ENCODE assay signal across 28 mouse cellular contexts in genomic region chr1:163003496-163003895, GRCm38 (mm10). TPM values are rescaled to one million over a fixed set of nuclear protein-coding genes. Genes with fewer than 3 reads are reported as not detected.
A peak's percentile ranks its signal among the peaks of the same experiment; 100 is the strongest.
DNase-seq lines count a peak whose midpoint lies in the region; ATAC-seq and TF ChIP-seq lines count a peak whose summit lies in the region.
"Had no signal": no experiment of that assay in that cellular context is flagged by ENCODE, and none has a peak within 500 bp of the region (broad histone marks: within the 10 kb centered on the region; RNA-seq: fewer than 3 reads in every experiment).

No protein-coding gene starts in this region.

- H3K4me1 ChIP-seq in heart, postnatal 0 days (ENCODE audit: control insufficient read depth, insufficient read depth): no peaks in the 10 kb centered on the region
- H3K4me1 ChIP-seq in kidney, embryonic 16.5 days (ENCODE audit: insufficient read depth, low read length): no peaks in the 10 kb centered on the region
- H3K4me1 ChIP-seq in lung, embryonic 16.5 days (replicated peaks; ENCODE audit: control insufficient read depth, insufficient read depth, low read length): no peaks in the 10 kb centered on the region
- H3K4me1 ChIP-seq in stomach, embryonic 16.5 days (ENCODE audit: control insufficient read depth, insufficient read depth, low read length): no peaks in the 10 kb centered on the region
- H3K4me1 ChIP-seq: embryonic facial prominence, embryonic 15.5 days; forebrain, embryonic 10.5 days; heart, embryonic 10.5 days; heart, embryonic 15.5 days; hindbrain, embryonic 13.5 days had no signal

- no peak for TF ChIP-seq EP300 in heart, postnatal 0 days (IDR thresholded peaks at IDR 0.05; ENCODE audit: low read depth)

- no peak for ATAC-seq in heart, postnatal 0 days (ENCODE audit: insufficient read depth, low read depth)
- no peak for ATAC-seq in kidney, embryonic 16.5 days (ENCODE audit: low FRiP score, low TSS enrichment)
- peak; percentile 79 for ATAC-seq in lung, embryonic 16.5 days (ENCODE audit: low read depth)
- peak; percentile 81; the same call in 1 of the 2 replicates for ATAC-seq in stomach, embryonic 16.5 days (ENCODE audit: insufficient read depth, low FRiP score)
- ATAC-seq: forebrain, embryonic 14.5 days had no signal

- 57% methylated on average over 2 of the region's 2 CpGs for WGBS in heart, postnatal 0 days
- WGBS in kidney, embryonic 16.5 days: 70% methylated on average over 2 of the region's 2 CpGs
- 53% methylated on average over 2 of the region's 2 CpGs for WGBS in lung, embryonic 16.5 days
- 48% methylated on average over 2 of the region's 2 CpGs for WGBS in stomach, embryonic 16.5 days

- no peak for TF ChIP-seq CTCF in heart, postnatal 0 days (IDR thresholded peaks at IDR 0.05; ENCODE audit: low read depth)

- no peak overlapping the region for H3K9ac ChIP-seq in heart, postnatal 0 days (replicated peaks; ENCODE audit: low read depth, low read length)
- no peak overlapping the region for H3K9ac ChIP-seq in kidney, embryonic 16.5 days (replicated peaks; ENCODE audit: low read length)
- H3K9ac ChIP-seq in lung, embryonic 16.5 days (ENCODE audit: low read length): no peak overlapping the region
- no peak overlapping the region for H3K9ac ChIP-seq in stomach, embryonic 16.5 days (ENCODE audit: low read length)
- H3K9ac ChIP-seq: embryonic facial prominence, embryonic 15.5 days; heart, embryonic 15.5 days; hindbrain, embryonic 13.5 days had no signal

- H3K27ac ChIP-seq in heart, postnatal 0 days (ENCODE audit: low read depth): no peak overlapping the region
- no peak overlapping the region for H3K27ac ChIP-seq in kidney, embryonic 16.5 days (ENCODE audit: low read length)
- H3K27ac ChIP-seq in lung, embryonic 16.5 days (ENCODE audit: low read length): peak overlapping the region; percentile 55; the same call in 1 of the 2 replicates
- H3K27ac ChIP-seq in stomach, embryonic 16.5 days (ENCODE audit: low read length): peak overlapping the region; percentile 69; the same call in 1 of the 2 replicates
- H3K27ac ChIP-seq: embryonic facial prominence, embryonic 15.5 days; forebrain, embryonic 10.5 days; heart, embryonic 10.5 days; hindbrain, embryonic 13.5 days had no signal

- H3K4me2 ChIP-seq in heart, postnatal 0 days (ENCODE audit: low read depth, low read length): no peak overlapping the region
- no peak overlapping the region for H3K4me2 ChIP-seq in kidney, embryonic 16.5 days (replicated peaks; ENCODE audit: low read depth, low read length)
- H3K4me2 ChIP-seq in lung, embryonic 16.5 days (ENCODE audit: low read depth, low read length): no peak overlapping the region
- no peak overlapping the region for H3K4me2 ChIP-seq in stomach, embryonic 16.5 days (ENCODE audit: low read depth, low read length)
- H3K4me2 ChIP-seq: embryonic facial prominence, embryonic 15.5 days; heart, embryonic 15.5 days; hindbrain, embryonic 13.5 days had no signal

- peak; percentile 7 for DNase-seq in heart, postnatal 0 days (ENCODE audit: low spot score)
- no peak for DNase-seq in heart, adult 8-10 months (ENCODE audit: low spot score)
- DNase-seq in kidney, postnatal 14 days: peak; percentile 21
- no peak for DNase-seq in lung, postnatal 25 days (ENCODE audit: low spot score)
- DNase-seq: adrenal gland, postnatal 10 days; cerebellum, adult 11 months; cerebellum, adult 8-10 months; cerebellum, postnatal 14 days; embryo, embryonic 11 days; gastrocnemius, postnatal 36 days; heart, adult 11 months had no signal

- H3K9me3 ChIP-seq in heart, postnatal 0 days (replicated peaks; ENCODE audit: control insufficient read depth, low read length): no peaks in the 10 kb centered on the region
- H3K9me3 ChIP-seq in kidney, embryonic 16.5 days (ENCODE audit: low read length): no peaks in the 10 kb centered on the region
- no peaks in the 10 kb centered on the region; the same call in 1 of the 2 replicates for H3K9me3 ChIP-seq in lung, embryonic 16.5 days (ENCODE audit: control insufficient read depth, low read length)
- H3K9me3 ChIP-seq in stomach, embryonic 16.5 days (replicated peaks; ENCODE audit: control insufficient read depth, low read length): no peaks in the 10 kb centered on the region
- H3K9me3 ChIP-seq: embryonic facial prominence, embryonic 15.5 days; forebrain, embryonic 10.5 days; heart, embryonic 10.5 days; heart, embryonic 15.5 days; hindbrain, embryonic 13.5 days had no signal

- no peak overlapping the region for H3K4me3 ChIP-seq in heart, postnatal 0 days (ENCODE audit: low read depth, low read length)
- H3K4me3 ChIP-seq in kidney, embryonic 16.5 days (ENCODE audit: low read length): no peak overlapping the region
- H3K4me3 ChIP-seq in lung, embryonic 16.5 days (ENCODE audit: low read length): no peak overlapping the region
- no peak overlapping the region for H3K4me3 ChIP-seq in stomach, embryonic 16.5 days (replicated peaks; ENCODE audit: low read length)
- H3K4me3 ChIP-seq: embryonic facial prominence, embryonic 15.5 days; erythroblast, embryonic 14.5 days; forebrain, embryonic 10.5 days; heart, embryonic 10.5 days; heart, embryonic 15.5 days; hindbrain, embryonic 13.5 days had no signal

- no peaks in the 10 kb centered on the region for H3K36me3 ChIP-seq in heart, postnatal 0 days (replicated peaks; ENCODE audit: control insufficient read depth, insufficient read depth, low read length)
- no peaks in the 10 kb centered on the region for H3K36me3 ChIP-seq in kidney, embryonic 16.5 days (ENCODE audit: insufficient read depth, low read length)
- H3K36me3 ChIP-seq in lung, embryonic 16.5 days (ENCODE audit: control insufficient read depth, insufficient read depth, low read length): no peaks in the 10 kb centered on the region
- no peaks in the 10 kb centered on the region for H3K36me3 ChIP-seq in stomach, embryonic 16.5 days (ENCODE audit: control insufficient read depth, insufficient read depth, low read length)
- H3K36me3 ChIP-seq: embryonic facial prominence, embryonic 15.5 days; forebrain, embryonic 10.5 days; heart, embryonic 10.5 days; heart, embryonic 15.5 days; hindbrain, embryonic 13.5 days had no signal

- H3K27me3 ChIP-seq in heart, postnatal 0 days (ENCODE audit: control insufficient read depth, insufficient read depth, low read length): no peaks in the 10 kb centered on the region
- no peaks in the 10 kb centered on the region for H3K27me3 ChIP-seq in kidney, embryonic 16.5 days (ENCODE audit: insufficient read depth, low read length)
- H3K27me3 ChIP-seq in lung, embryonic 16.5 days (ENCODE audit: control insufficient read depth, insufficient read depth, low read depth, low read length): no peaks in the 10 kb centered on the region
- H3K27me3 ChIP-seq in stomach, embryonic 16.5 days (ENCODE audit: control insufficient read depth, insufficient read depth, low read length): no peaks in the 10 kb centered on the region
- H3K27me3 ChIP-seq: embryonic facial prominence, embryonic 15.5 days; heart, embryonic 15.5 days; hindbrain, embryonic 13.5 days had no signal

RNA-seq across cellular contexts. Expression of gene Fmo3, which starts 19.2 kb away (rescaled TPM):
- not detected in 2 replicates for total RNA-seq in heart, postnatal 0 days (2014; rRNA removed; ENCODE audit: low replicate concordance)
- polyA plus RNA-seq in heart, postnatal 0 days (2015; fragmentation: Nextera tagmentation; extraction: Ambion mirVana): not detected in 2 replicates
- total RNA-seq in heart, adult 8-10 months (2022): under 1 TPM in 3 of 4 experiments, not detected in 1; 0.16 to 0.34 (median 0.22) TPM
- not detected in 2 replicates for polyA plus RNA-seq in kidney, embryonic 16.5 days (2015; fragmentation: Nextera tagmentation; extraction: Ambion mirVana)
- polyA plus RNA-seq in lung, embryonic 16.5 days (2015; fragmentation: Nextera tagmentation; extraction: Ambion mirVana): not detected in 2 replicates
- 0.06 and 0.11 TPM in 2 replicates for polyA plus RNA-seq in stomach, embryonic 16.5 days (2015; fragmentation: Nextera tagmentation; extraction: Ambion mirVana)
- total RNA-seq: common myeloid progenitor, adult 5-6 weeks; gastrocnemius, adult 8-10 months; gastrocnemius, postnatal 36 days; hematopoietic stem cell, adult 5-6 weeks; MEL had no signal
- polyA plus RNA-seq: brain, embryonic 14.5 days; C2C12; embryonic facial prominence, embryonic 11.5 days; embryonic facial prominence, embryonic 15.5 days; erythroblast, embryonic 14.5 days; forebrain, embryonic 10.5 days; forebrain, embryonic 14.5 days; heart, embryonic 10.5 days; hindbrain, embryonic 13.5 days had no signal

Comparison
In these comparisons a context has a peak if more than half of its experiments do, and no peak if none do; other contexts are left out.
1. DNase-seq: peak in heart, postnatal 0 days (single experiment) and kidney, postnatal 14 days (single experiment); none in heart, adult 8-10 months (single experiment) and lung, postnatal 25 days (single experiment).
2. ATAC-seq: peak in lung, embryonic 16.5 days (single experiment) and stomach, embryonic 16.5 days (single experiment); none in heart, postnatal 0 days (single experiment) and kidney, embryonic 16.5 days (single experiment).
3. H3K27ac ChIP-seq: peak in lung, embryonic 16.5 days (single experiment) and stomach, embryonic 16.5 days (single experiment); none in heart, postnatal 0 days (single experiment) and kidney, embryonic 16.5 days (single experiment).